Mouse (Mus musculus): ENCODE data around the gene 1700040F15Rik. TPM values are rescaled to one million over a fixed set of nuclear protein-coding genes. Genes with fewer than 3 reads are reported as not detected.

The 1700040F15Rik gene
- not detected in 2 replicates for polyA plus RNA-seq (2012; rRNA removed)

DNA sequence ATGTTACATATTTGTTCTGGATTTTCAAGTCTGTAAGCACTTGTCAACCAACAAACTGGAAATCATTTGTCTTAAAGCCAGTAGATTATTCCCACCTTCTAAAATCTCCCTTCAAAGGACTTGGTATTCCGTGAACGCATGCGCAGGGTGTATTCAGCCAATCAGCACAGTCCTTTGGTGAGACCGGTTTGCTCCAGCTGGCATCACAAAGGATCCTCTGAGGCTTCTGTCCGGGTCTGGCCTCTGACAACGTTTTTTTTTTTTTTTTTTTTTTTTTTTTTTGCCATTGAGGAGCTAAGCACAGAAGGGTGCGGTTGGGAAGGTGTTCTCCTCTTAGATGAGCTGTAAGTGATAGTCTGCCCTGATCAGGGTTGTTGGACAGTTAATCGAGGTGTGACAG, at the start of gene 1700040F15Rik:
TSS of gene 1700040F15Rik (plus strand) at position 301 of the 400 bp plus-strand sequence.

All from liver, embryonic 18 days (tissue).